Mouse (Mus musculus) CH12.LX (cell line): Measurements from ENCODE around the gene Nr2e3. TPM values are rescaled to one million over a fixed set of nuclear protein-coding genes. Genes with fewer than 3 reads are reported as not detected.
"Not testable (repeated sequence)": the region's sequence is repeated elsewhere in the genome, so short reads cannot be mapped to it uniquely, and the experiment has no call there.

Experiments
- DNase-seq: peaks from one replicate; pipeline ENCODE4 v3.0.0-alpha.2; 2013; ENCODE audit errors: extremely low read depth
- H3K27ac ChIP-seq: 2 replicates; pipeline ENCODE4 v1.5.1; 2012; ENCODE audit warnings: low read depth, mild to moderate bottlenecking, control low read depth, moderate library complexity; ENCODE audit not compliant: insufficient read depth
- H3K27me3 ChIP-seq: replicated peaks from 2 replicates; pipeline ENCODE3; 2012; ENCODE audit warnings: inconsistent platforms
- H3K36me3 ChIP-seq, 2 experiments: replicated peaks in 1 of 2; 2 replicates each; pipeline versions ENCODE3 to v1.6.1; 2012; ENCODE audit warnings: inconsistent platforms in 1 of 2, low read length in 1 of 2, mild to moderate bottlenecking in 1 of 2, mixed read lengths in 1 of 2, moderate library complexity in 1 of 2; ENCODE audit not compliant: control insufficient read depth in 1 of 2, insufficient read depth in 1 of 2
- H3K4me1 ChIP-seq, 2 experiments: 2 replicates each; pipeline ENCODE4 v1.6.1; 2012; ENCODE audit warnings: inconsistent platforms in 1 of 2, moderate library complexity in 1 of 2; ENCODE audit not compliant: insufficient read depth in 2 of 2, control insufficient read depth in 1 of 2
- H3K4me2 ChIP-seq: 2 replicates; pipeline ENCODE4 v1.6.1; 2012; ENCODE audit warnings: low read depth, mild to moderate bottlenecking, control low read depth; ENCODE audit not compliant: poor library complexity, insufficient read depth, severe bottlenecking
- H3K4me3 ChIP-seq, 3 experiments: fragments of 150-350 bp in 1 of 3; sonication (generic) in 1 of 3; replicated peaks in 1 of 3; 2 replicates each; pipeline versions ENCODE3 to v1.5.1; 2011 to 2012; ENCODE audit warnings: low read depth in 2 of 3, low read length in 2 of 3, mild to moderate bottlenecking in 2 of 3, moderate library complexity in 2 of 3, control low read depth in 1 of 3, improper control_type of control experiment in 1 of 3, inconsistent platforms in 1 of 3, mixed read lengths in 1 of 3; ENCODE audit not compliant: poor library complexity in 1 of 3
- H3K79me2 ChIP-seq: replicated peaks from 2 replicates; pipeline ENCODE4 v1.6.1; 2012; ENCODE audit warnings: mild to moderate bottlenecking, moderate library complexity; ENCODE audit not compliant: control insufficient read depth, poor library complexity, insufficient read depth, severe bottlenecking; ENCODE audit errors: extremely low read depth
- H3K9ac ChIP-seq: 2 replicates; pipeline ENCODE4 v1.6.1; 2012; ENCODE audit warnings: low read depth, mild to moderate bottlenecking, control low read depth, moderate library complexity; ENCODE audit not compliant: insufficient read depth
- H3K9me3 ChIP-seq: replicated peaks from 2 replicates; pipeline ENCODE3; 2012; ENCODE audit warnings: low read length, inconsistent platforms, mixed read lengths
- BHLHE40 ChIP-seq: IDR thresholded peaks from 2 replicates; pipeline ENCODE4 v1.6.1; 2011; ENCODE audit warnings: mild to moderate bottlenecking, low read depth, low read length, improper control_type of control experiment
- CHD1 ChIP-seq: IDR thresholded peaks from 2 replicates; pipeline ENCODE4 v1.6.1; 2012; ENCODE audit warnings: low read depth, low read length, improper control_type of control experiment, inconsistent platforms
- CTCF ChIP-seq, 2 experiments: IDR thresholded peaks in 1 of 2; conservative IDR thresholded peaks in 1 of 2; 2 replicates each; pipeline ENCODE4 v1.5.1; 2011 to 2012; ENCODE audit warnings: low read depth in 2 of 2, low read length in 2 of 2, improper control_type of control experiment in 1 of 2, inconsistent platforms in 1 of 2, mild to moderate bottlenecking in 1 of 2, moderate library complexity in 1 of 2
- ETS1 ChIP-seq: conservative IDR thresholded peaks from 2 replicates; pipeline ENCODE4 v1.6.1; 2012; ENCODE audit warnings: low read depth, mild to moderate bottlenecking, inconsistent platforms, low read length, improper control_type of control experiment, moderate library complexity
- IRF4 ChIP-seq: IDR thresholded peaks from 2 replicates; pipeline ENCODE4 v1.6.1; 2014; ENCODE audit warnings: low read depth, mild to moderate bottlenecking, inconsistent platforms, low read length, improper control_type of control experiment
- MAX ChIP-seq: IDR thresholded peaks from 2 replicates; pipeline ENCODE4 v1.6.1; 2011; ENCODE audit warnings: low read length, improper control_type of control experiment
- MEF2A ChIP-seq: IDR thresholded peaks from 2 replicates; pipeline ENCODE4 v1.6.1; 2014; ENCODE audit warnings: low read depth, mild to moderate bottlenecking, inconsistent platforms, low read length, improper control_type of control experiment, borderline replicate concordance
- MXI1 ChIP-seq: IDR thresholded peaks from 2 replicates; pipeline ENCODE4 v1.6.1; 2011; ENCODE audit warnings: mild to moderate bottlenecking, low read depth, low read length, improper control_type of control experiment
- MYC ChIP-seq: IDR thresholded peaks from 2 replicates; pipeline ENCODE4 v1.6.1; 2011; ENCODE audit warnings: low read depth, mild to moderate bottlenecking, improper control_type of control experiment, low read length
- NELFE ChIP-seq: IDR thresholded peaks from 2 replicates; pipeline ENCODE4 v1.6.1; 2011; ENCODE audit warnings: low read depth, low read length, improper control_type of control experiment
- RAD21 ChIP-seq: IDR thresholded peaks from 2 replicates; pipeline ENCODE4 v1.6.1; 2011; ENCODE audit warnings: low read depth, mild to moderate bottlenecking, low read length, improper control_type of control experiment, moderate library complexity
- SIN3A ChIP-seq: IDR thresholded peaks from 2 replicates; pipeline ENCODE4 v1.6.1; 2012; ENCODE audit warnings: low read length, improper control_type of control experiment, inconsistent platforms
- SMC3 ChIP-seq: IDR thresholded peaks from 2 replicates; pipeline ENCODE4 v1.6.1; 2011; ENCODE audit warnings: low read depth, low read length, improper control_type of control experiment
- TCF12 ChIP-seq: IDR thresholded peaks from 2 replicates; pipeline ENCODE4 v1.6.1; 2014; ENCODE audit warnings: low read depth, mild to moderate bottlenecking, inconsistent platforms, low read length, improper control_type of control experiment
- USF1 ChIP-seq: IDR thresholded peaks from 2 replicates; pipeline ENCODE4 v1.6.1; 2014; ENCODE audit warnings: low read depth, mild to moderate bottlenecking, inconsistent platforms, low read length, improper control_type of control experiment
- ZC3H11A ChIP-seq: IDR thresholded peaks from 2 replicates; pipeline ENCODE4 v1.6.1; 2012; ENCODE audit warnings: low read depth, mild to moderate bottlenecking, inconsistent platforms, low read length, improper control_type of control experiment
- ZKSCAN1 ChIP-seq: IDR thresholded peaks from 2 replicates; pipeline ENCODE4 v1.6.1; 2012; ENCODE audit warnings: low read depth, inconsistent platforms, low read length, improper control_type of control experiment, borderline replicate concordance
- dilution Hi-C: fragments of 300-500 bp; cut with MboI; formaldehyde crosslinking; loops from 2 replicates; pipeline ENCODE4 v1.14.3; 2020; ENCODE audit warnings: low sequenced_read_pairs; ENCODE audit not compliant: extremely low pct_unique_long_range_greater_than_20kb, extremely low pct_ligation_motif_present
- in situ Hi-C: fragments of 300-500 bp; cut with MboI; formaldehyde crosslinking; loops from 3 replicates; pipeline ENCODE4 v1.14.3; 2019; ENCODE audit warnings: low sequenced_read_pairs, low pct_ligation_motif_present, low pct_unique_long_range_greater_than_20kb, mixed read lengths
- polyA plus RNA-seq: library from polyadenylated mRNA; unstranded; fragments of >175 nt; gene quantifications from 2 replicates; pipeline ENCODE4 v1.2.1, GENCODE M21; 2012; ENCODE audit warnings: low read depth; ENCODE audit not compliant: insufficient read length
- total RNA-seq, 2 experiments: library from RNA; depleted of rRNA; stranded (reverse); fragments of 300-350 nt in 1 of 2; fragments of >200 nt in 1 of 2; gene quantifications; 2 replicates each; pipeline ENCODE4 v1.2.3; 2012 to 2014

Gene Nr2e3
- total and polyA plus RNA-seq, 3 experiments = 0.13 TPM; not detected in 2

- Histone ChIP-seq H3K36me3 (no peaks in the 10 kb centered on the region), H3K79me2 (no peaks in the 10 kb centered on the region), H3K9me3 (no peaks in the 10 kb centered on the region), H3K27me3 (no peaks in the 10 kb centered on the region), H3K4me1 (peaks cover 4 to 27% of the 10 kb centered on the region in 2 experiments; a peak in 3 of 4 replicates), H3K4me2 (no peak overlapping the region), H3K4me3 (no peak overlapping the region), H3K27ac (no peak overlapping the region), H3K9ac (no peak overlapping the region)
- dilution Hi-C loops = no loop called here
- peak; percentile 60 for TF ChIP-seq MXI1
- peak; percentile 31; the same call in 1 of the 2 replicates for TF ChIP-seq IRF4
- TF ChIP-seq NELFE = peak; percentile 43; the same call in 1 of the 2 replicates
- TF ChIP-seq RAD21 = peak; percentile 80
- no peak; the same call in 1 of the 2 replicates for TF ChIP-seq MEF2A
- TF ChIP-seq ZKSCAN1 = no peak
- peak; percentile 95 to 97 for TF ChIP-seq CTCF (conservative IDR thresholded peaks at IDR 0.05 in 1 of 2, IDR thresholded peaks at IDR 0.05 in 1 of 2; ENCODE audit: low read depth in 2 of 2, low read length in 2 of 2)
- peak; percentile 92 for TF ChIP-seq MYC
- TF ChIP-seq USF1 = peak; percentile 34
- 0 out of 2 replicates have a peak, but pooled peaks have one; percentile 27 for TF ChIP-seq SIN3A
- TF ChIP-seq ZC3H11A = no peak; the same call in 1 of the 2 replicates
- peak; percentile 76 for TF ChIP-seq MAX
- TF ChIP-seq BHLHE40 = peak; percentile 50; the same call in 1 of the 2 replicates
- TF ChIP-seq ETS1 = no peak
- TF ChIP-seq CHD1 = no peak
- 0 out of 2 replicates have a peak, but pooled peaks have one; percentile 31 for TF ChIP-seq TCF12
- peak; percentile 81 for TF ChIP-seq SMC3
- in situ Hi-C loops = loop anchor here (5.0 kb wide), 1 partner anchor 237 kb away; no protein-coding TSS in a partner anchor
- peak; percentile 97 for DNase-seq
Measured at GRCm38 (mm10) chr9:59959276-59959675, 1.2 kb downstream of the Nr2e3 start.

DNA sequence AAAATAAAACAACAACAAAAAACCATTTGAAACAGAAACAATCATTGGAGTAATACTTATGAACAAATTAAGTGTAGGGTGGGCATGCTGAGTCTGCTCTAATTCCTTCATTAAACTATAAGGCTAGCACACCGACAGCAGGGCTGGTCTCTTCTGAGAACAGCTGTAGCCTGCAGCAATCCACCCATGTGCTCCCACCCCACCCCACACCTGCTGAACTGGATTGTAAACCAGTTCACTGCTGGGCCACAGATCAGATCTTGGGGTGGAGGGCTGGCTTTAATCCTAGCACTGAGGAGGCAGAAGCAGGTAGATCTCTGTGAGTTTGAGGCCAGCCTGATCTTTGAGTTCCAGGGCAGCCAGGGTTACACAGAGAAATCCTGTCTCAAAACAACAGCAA, 2.3 kb downstream of the Nr2e3 start:
- in situ Hi-C loops = loop anchor here (5.0 kb wide), 1 partner anchor 236 kb away; no protein-coding TSS in a partner anchor
- H3K4me1 ChIP-seq = peaks cover 4 to 27% of the 10 kb centered on the region in 2 experiments; a peak in 3 of 4 replicates
- H3K4me3 ChIP-seq, H3K9ac ChIP-seq, H3K36me3 ChIP-seq, H3K27me3 ChIP-seq, H3K4me2 ChIP-seq, DNase-seq, H3K27ac ChIP-seq, H3K79me2 ChIP-seq, H3K9me3 ChIP-seq, dilution Hi-C loops: not testable (repeated sequence)
